Mouse (Mus musculus) adrenal gland, adult (tissue): ENCODE measurements around the gene Tnfaip8l2.
"Not testable (repeated sequence)": the region's sequence is repeated elsewhere in the genome, so short reads cannot be mapped to it uniquely, and the experiment has no call there.

ENCODE experiments used
- DNase-seq, 2 experiments: peaks; one replicate each; pipeline ENCODE4 v3.0.0; 2022 to 2023; ENCODE audit warnings: low spot score in 1 of 2; ENCODE audit not compliant: inconsistent age in 2 of 2

Tnfaip8l2 gene

GRCm38 (mm10) chr3:95161041-95161551, 18.9 kb upstream of the Tnfaip8l2 start:
- peak in 1 of 2 experiments; percentile 51 for DNase-seq

DNA sequence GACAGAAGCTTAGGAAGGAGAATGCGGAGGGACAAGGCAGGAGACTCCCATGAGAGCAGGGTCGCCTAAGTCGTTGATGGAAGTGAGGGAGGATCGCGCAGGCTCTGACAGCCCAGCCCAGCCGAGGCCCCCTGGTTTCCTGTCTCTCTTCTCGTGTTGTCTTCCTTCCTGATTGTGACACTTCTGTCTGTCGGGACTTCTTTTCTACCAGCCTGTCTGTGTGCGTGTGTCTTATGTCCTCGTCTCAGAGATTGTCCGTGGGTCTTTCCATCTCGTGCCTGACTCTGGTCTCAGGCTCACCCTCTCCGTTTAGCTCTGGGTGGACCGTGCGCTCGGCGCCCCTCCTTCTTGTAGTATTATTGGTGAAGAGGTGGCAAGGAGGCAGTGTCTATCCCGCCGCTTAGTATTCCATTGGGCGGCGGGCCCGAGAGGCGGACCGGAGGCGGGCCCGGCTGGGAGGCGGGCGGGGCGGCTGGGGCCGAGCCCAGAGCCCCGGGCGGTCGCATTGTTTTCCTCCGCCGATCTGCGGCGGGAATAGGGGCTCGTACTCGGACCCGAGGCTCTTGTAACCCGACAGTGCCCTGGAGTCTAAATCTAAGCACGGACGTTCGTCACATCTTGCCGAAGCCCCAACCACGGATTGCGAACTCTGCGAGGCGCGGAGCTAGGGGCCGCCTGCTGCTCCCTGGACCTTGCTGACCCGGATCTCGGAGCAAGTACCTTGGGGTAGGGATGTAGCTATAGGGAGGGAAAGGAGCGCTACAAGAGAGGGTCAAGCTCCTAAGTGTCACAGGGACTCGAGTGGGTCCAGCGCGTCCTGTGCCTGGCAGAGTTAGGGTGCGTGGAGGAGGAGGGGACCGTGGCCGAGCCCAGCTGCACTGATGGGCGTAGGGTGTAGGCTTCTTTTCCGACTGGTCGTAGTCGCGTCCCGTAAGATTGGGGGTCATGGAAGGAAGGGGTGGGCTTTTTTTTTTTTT, 18.1 kb upstream of the Tnfaip8l2 start, which contains the start of gene Sema6c:
TSS of gene Sema6c (plus strand) at position 471 of the 977 bp plus-strand sequence.
- DNase-seq, result peak; percentile 92 to 96

GRCm38 (mm10) chr3:95159511-95159986, 17.4 kb upstream of the Tnfaip8l2 start:
- DNase-seq, result no peak

DNA sequence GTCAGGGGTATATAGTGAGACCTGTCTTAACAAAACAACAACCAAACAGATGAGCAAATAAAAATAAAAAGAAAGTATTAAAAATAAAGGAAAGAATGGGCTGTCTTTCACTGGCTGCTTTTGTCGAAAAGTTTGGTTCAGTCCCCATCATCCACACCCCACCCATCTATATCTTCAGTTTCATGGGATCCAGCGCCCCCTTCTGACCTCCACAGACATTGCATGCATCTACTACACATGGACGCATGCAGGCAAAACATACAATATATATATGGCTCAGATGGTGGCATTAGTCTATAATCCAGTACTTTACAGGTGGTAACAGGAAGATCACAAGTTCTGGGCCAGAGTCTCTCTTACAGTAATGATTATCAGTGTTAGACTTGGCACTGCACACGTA, 11.7 kb upstream of the Tnfaip8l2 start:
- DNase-seq, result peak in 1 of 2 experiments; percentile 80

DNA sequence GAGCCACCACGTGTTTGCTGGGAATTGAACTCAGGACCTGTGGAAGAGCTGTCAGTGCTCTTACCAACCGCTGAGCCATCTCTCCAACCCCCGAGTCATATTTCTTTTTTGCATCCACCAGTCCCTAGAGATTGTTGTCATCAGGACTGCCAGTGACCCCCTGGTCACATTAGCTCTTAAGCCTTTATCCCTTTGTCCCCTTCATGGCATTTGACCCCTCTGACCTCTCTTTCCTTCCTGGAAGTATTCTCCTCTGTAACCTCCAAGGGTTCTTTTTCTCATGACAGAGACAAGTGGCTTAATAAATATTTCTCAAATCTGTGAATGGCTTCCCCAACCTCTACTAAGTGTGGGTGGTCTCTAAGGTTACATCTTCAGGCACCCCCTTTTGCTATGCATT, 5.8 kb upstream of the Tnfaip8l2 start:
- no peak for DNase-seq

DNA sequence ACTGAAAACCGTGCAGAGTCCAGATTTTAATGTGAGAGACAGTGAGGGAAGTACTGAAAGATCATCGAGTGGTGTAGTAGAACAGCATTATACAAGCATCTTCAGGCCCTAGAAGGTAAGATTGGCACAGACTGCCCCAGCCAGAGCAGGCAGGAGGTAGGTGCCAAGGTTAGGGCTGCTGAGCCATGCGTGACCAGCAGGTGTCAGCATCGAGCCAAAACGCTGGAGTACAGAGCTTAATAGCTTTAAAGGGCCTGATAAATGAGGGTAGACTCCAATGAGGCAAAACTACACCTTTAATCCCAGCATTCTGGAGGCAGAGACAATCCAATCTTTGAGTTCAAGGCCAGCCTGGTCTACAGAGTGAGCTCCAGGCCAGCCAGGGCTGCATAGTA, 454 bp upstream of the Tnfaip8l2 start:
- DNase-seq, result peak; percentile 86 to 96

DNA sequence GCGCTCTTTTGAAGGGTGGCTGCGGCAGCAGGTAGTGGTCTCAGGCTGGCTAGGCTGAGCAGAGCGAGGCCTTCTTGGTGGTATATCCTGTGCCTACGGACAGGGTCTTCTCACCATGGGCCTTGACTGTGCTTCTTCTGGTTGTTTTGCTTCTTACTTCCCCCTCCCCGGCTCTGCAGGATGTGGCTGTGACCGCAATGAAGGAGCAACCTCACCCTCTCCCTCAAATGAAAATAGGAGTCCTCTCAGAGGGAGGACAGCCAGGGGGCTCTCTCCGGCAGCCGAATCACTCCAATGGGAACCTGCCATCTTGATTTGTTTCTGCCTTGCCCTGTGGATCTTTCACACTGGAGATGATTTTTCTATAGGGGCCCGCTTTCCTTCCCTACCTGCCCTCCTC, 686 bp downstream of the Tnfaip8l2 start:
- peak in 1 of 2 experiments; percentile 47 for DNase-seq

GRCm38 (mm10) chr3:95140795-95141194, 1.4 kb downstream of the Tnfaip8l2 start:
- DNase-seq, result no peak

GRCm38 (mm10) chr3:95140289-95140595, 1.9 kb downstream of the Tnfaip8l2 start:
- peak in 1 of 2 experiments; percentile 39 for DNase-seq

DNA sequence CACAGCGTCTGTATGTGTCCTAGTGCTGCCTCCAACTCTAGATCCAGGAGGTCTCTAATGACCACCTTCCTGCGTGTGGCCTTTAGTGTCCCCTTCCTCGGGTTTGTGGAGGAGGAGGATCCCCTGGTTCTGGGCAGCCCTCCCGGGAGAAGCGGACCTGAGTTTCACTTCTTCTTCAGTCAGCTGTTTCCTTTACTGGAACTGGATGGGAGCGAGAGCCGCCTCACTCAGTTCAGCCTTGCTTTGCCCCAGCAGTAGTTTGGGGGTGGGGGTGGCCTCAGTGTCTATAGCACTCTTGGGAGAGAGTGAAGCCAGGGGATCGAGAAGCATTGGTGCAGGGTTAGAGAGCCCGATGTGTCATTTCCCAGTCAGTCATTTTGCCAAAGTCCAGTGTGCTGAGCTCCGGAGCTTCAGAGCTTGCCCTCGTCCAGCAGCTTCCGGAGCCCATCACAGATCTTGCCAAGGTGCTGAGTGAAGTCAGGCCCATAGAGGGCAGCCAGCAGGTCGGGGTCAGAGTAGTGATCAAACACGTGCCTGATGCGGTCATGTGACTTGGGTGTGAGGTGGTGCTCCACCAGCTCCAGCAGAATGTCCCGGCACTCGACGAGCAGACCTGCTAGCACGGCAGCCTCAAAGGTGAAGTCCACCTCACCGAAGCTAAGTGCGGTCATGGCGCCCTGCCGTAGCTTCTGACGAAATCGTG, 2.4 kb downstream of the Tnfaip8l2 start:
- peak in 1 of 2 experiments; percentile 45 for DNase-seq

- DNase-seq, result no peak
Observed at GRCm38 (mm10) chr3:95136336-95136735, 5.8 kb downstream of the Tnfaip8l2 start.

- peak in 1 of 2 experiments; percentile 33 for DNase-seq
Observed at GRCm38 (mm10) chr3:95135433-95136052, 6.6 kb downstream of the Tnfaip8l2 start.

DNA sequence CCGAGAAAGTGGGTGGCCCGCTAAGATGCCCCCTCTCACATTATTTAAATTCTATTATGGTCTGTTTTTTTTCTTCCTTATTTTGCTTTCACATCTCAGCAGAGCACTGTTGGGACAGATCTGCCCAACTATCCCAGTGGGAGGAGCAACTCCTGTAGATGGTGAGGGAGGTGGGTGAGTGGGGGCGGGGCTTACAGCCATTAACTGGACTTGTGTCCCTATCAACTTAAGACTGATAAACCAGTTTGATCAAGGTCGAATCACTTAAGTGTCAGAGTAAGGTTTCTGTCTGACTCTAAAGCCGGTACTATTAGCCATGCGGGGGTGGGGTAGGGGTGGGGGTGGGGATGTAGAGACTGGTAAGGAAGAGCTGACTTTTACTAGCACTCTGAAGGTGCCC, 7.1 kb downstream of the Tnfaip8l2 start:
- peak; percentile 75 to 81 for DNase-seq

GRCm38 (mm10) chr3:95134133-95134532, 8.0 kb downstream of the Tnfaip8l2 start:
- not testable (repeated sequence) for DNase-seq

- DNase-seq, result peak; percentile 93 to 96
Observed at GRCm38 (mm10) chr3:95133680-95134101, 8.5 kb downstream of the Tnfaip8l2 start, which contains the start of the genes Scnm1 and Lysmd1. Scnm1 (minus strand) TSS chr3:95134011. Lysmd1 (plus strand) TSS chr3:95134088.

GRCm38 (mm10) chr3:95133176-95133575, 9.0 kb downstream of the Tnfaip8l2 start:
- no peak for DNase-seq

DNA sequence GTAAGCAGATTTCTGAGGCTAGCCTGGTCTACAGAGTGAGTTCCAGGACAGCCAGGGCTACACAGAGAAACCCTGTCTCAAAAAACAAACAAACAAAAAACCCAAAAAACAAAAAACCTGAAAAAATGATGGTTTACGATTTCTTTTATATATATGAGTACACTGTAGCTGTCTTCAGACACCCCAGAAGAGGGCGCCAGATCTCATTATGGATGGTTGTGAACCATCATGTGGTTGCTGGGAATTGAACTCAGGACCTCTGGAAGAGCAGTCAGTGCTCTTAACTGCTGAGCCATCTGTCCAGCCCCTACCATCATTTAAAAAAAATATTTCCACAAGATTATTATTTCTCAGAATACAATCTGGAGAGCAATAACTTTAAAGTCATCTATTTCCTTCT, 9.8 kb downstream of the Tnfaip8l2 start:
- peak in 1 of 2 experiments; percentile 29 for DNase-seq

DNA sequence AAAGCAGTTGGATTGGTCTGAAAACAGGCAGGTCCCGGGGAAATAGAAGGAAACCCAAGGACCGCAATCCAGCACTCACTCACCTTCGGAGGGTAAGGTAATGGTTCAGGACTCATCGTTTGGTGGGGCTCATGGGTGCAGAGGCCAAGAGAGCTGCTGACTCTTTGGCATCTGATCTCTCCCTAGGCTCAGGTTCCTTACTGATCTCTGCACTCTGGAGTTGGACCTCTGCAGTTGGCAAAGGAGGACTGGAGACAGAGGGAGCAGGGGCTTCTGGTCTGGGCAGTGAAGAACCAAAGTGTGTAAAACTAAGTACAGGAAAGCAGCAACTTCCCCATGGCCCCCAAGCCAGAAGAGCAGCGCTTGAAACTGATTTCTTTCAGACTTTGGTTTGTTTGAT, 12.1 kb downstream of the Tnfaip8l2 start:
- DNase-seq, result no peak

DNA sequence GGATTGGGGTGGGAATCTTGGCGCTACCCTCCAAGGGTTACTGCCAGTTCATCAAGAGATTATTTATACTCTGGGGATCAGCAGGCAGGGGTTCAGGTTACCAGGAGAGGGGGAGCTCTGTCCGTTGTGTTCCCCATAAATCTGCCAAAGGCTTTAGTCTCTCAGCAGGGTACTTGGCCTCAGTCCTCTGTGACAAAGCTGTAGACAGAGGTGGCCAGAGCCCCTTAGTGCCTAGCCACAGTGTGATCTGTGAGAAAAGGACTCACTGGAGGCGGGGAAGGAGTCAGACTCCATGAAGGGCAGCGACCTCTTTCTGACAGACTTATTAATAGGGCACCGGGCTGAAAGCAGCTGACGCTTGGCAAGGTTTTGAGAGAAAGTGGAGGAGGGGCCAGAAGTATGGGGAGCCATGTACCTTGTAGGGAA, 12.9 kb downstream of the Tnfaip8l2 start:
- DNase-seq, result peak in 1 of 2 experiments; percentile 39

DNA sequence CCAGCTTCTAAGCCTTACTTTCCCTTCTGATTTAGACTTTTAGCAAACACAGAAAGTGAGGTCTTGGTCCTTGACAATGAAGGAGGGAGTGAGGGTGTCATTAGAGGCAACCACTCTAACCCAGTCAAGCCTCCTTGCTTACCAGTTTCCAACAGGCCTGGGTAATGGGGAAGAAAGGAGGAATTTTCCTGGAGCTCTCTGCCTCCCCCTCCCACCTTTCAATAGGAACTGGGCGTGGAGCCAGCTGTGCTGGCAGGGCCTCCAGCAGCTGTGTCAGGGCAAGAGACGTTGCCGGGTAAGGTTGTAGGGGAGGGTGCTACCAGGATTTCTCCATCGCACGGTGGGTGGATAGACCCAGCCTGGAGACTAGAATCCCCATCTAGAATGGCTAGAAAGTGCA, 17.2 kb downstream of the Tnfaip8l2 start:
- DNase-seq, result peak in 1 of 2 experiments; percentile 65

DNA sequence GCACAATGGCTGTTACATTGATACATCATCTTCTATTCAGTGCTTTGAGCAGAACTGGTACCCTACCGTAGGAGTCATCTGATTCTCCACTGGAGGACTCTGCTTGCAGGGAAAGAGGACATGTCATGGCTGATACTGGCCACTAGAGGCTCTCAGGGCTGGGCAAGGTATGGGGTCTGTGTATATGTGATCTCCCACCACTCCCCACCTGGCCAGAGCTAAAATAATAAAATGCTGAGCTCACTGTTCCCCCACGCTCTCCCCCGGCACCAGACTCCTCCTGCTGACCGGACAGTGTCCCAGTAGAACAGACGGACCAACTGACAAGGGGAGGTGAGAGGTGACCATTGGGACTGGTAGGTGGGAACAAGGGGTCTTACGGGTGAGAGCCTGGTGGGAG, 17.9 kb downstream of the Tnfaip8l2 start, which contains the start of gene Tmod4:
TSS of gene Tmod4 (plus strand) at position 231 of the 400 bp plus-strand sequence.
- no peak for DNase-seq
